8 mouse cellular contexts compared by ENCODE assay signal in genomic region chr6:140600671-140601070, GRCm38 (mm10). TPM values are rescaled to one million over a fixed set of nuclear protein-coding genes. Genes with fewer than 3 reads are reported as not detected.
DNase-seq lines count a peak whose midpoint lies in the region; ATAC-seq and TF ChIP-seq lines count a peak whose summit lies in the region.
"Not testable (repeated sequence)": the region's sequence is repeated elsewhere in the genome, so short reads cannot be mapped to it uniquely, and the experiment has no call there.

No protein-coding gene starts in this region.

- intact Hi-C loops in heart, adult 2 months (cut with DNase I): not testable (repeated sequence)

- not testable (repeated sequence) for TF ChIP-seq POLR2A in brain, embryonic 14.5 days (IDR thresholded peaks at IDR 0.05; ENCODE audit: borderline replicate concordance, extremely low read depth, insufficient read depth, insufficient read length, poor library complexity, severe bottlenecking); heart, adult 2 months (IDR thresholded peaks at IDR 0.05; ENCODE audit: insufficient read depth, low read depth, low read length); liver, adult 2 months (IDR thresholded peaks at IDR 0.05; ENCODE audit: extremely low read depth, insufficient read depth, low read length)

- not testable (repeated sequence) for H3K9me3 ChIP-seq in ES-E14 (ENCODE audit: control insufficient read depth, insufficient read depth, low read depth, low read length); midbrain, postnatal 0 days (ENCODE audit: low read length)

- H3K4me1 ChIP-seq in ES-E14 (ENCODE audit: control insufficient read depth in 2 of 2, insufficient read depth in 2 of 2, low read length in 2 of 2, poor library complexity in 1 of 2): peaks cover 17 to 46% of the 10 kb centered on the region in 2 experiments
- H3K4me1 ChIP-seq in heart, adult 2 months (ENCODE audit: control insufficient read depth, insufficient read depth, low read length); liver, adult 2 months (ENCODE audit: control insufficient read depth, insufficient read depth, low read length); midbrain, postnatal 0 days (ENCODE audit: insufficient read depth, low read length): not testable (repeated sequence)

- not testable (repeated sequence) for H3K79me2 ChIP-seq in heart, adult 2 months (replicated peaks; ENCODE audit: control insufficient read depth, insufficient read depth, low read length); liver, adult 2 months (ENCODE audit: control insufficient read depth, insufficient read depth, low read length)

- H3K4me2 ChIP-seq in midbrain, postnatal 0 days (ENCODE audit: low read depth, low read length, poor library complexity, severe bottlenecking): not testable (repeated sequence)

- not testable (repeated sequence) for H3K9ac ChIP-seq in ES-E14 (ENCODE audit: insufficient read depth, low read depth, low read length, poor library complexity, severe bottlenecking); heart, adult 2 months (ENCODE audit: low read depth, low read length); liver, adult 2 months (ENCODE audit: low read depth, low read length); midbrain, postnatal 0 days (replicated peaks; ENCODE audit: low read length, poor library complexity, severe bottlenecking)

- not testable (repeated sequence) for H3K27me3 ChIP-seq in heart, adult 2 months (ENCODE audit: control insufficient read depth, insufficient read depth, low read length); liver, adult 2 months (ENCODE audit: control insufficient read depth, insufficient read depth, low read length); midbrain, postnatal 0 days (ENCODE audit: insufficient read depth, low read length)

- not testable (repeated sequence) for H3K36me3 ChIP-seq in ES-E14 (ENCODE audit: control insufficient read depth, insufficient read depth, low read length, poor library complexity, severe bottlenecking); heart, adult 2 months (ENCODE audit: control insufficient read depth, insufficient read depth, low read length); liver, adult 2 months (ENCODE audit: control insufficient read depth, insufficient read depth, low read length); midbrain, postnatal 0 days (ENCODE audit: insufficient read depth, low read length)

- H3K27ac ChIP-seq in ES-E14 (ENCODE audit: insufficient read depth, low read depth, low read length, poor library complexity, severe bottlenecking); heart, adult 2 months; layer of hippocampus, adult 2 months; liver, adult 2 months (replicated peaks; ENCODE audit: insufficient read depth, low read depth, low read length); midbrain, postnatal 0 days (ENCODE audit: low read depth, low read length): not testable (repeated sequence)

- TF ChIP-seq CTCF in brain, embryonic 14.5 days (IDR thresholded peaks at IDR 0.05; ENCODE audit: borderline replicate concordance, extremely low read depth, insufficient read depth, insufficient read length): peak; percentile 5; the same call in 1 of the 2 replicates
- TF ChIP-seq CTCF in heart, adult 2 months (IDR thresholded peaks at IDR 0.05): peak; percentile 34
- TF ChIP-seq CTCF in layer of hippocampus, adult 2 months (conservative IDR thresholded peaks at IDR 0.05): peak; percentile 54
- not testable (repeated sequence) for TF ChIP-seq CTCF in liver, adult 2 months (IDR thresholded peaks at IDR 0.05; ENCODE audit: low read depth, low read length)
- peak; percentile 23; the same call in 1 of the 2 replicates for TF ChIP-seq CTCF in midbrain, postnatal 0 days (IDR thresholded peaks at IDR 0.05)

- ATAC-seq in midbrain, postnatal 0 days (ENCODE audit: low FRiP score): not testable (repeated sequence)

- TF ChIP-seq EP300 in heart, adult 2 months (IDR thresholded peaks at IDR 0.05; ENCODE audit: insufficient read depth, low read depth, low read length): not testable (repeated sequence)

- peak; percentile 39 for DNase-seq in 416B (ENCODE audit: low read depth)
- not testable (repeated sequence) for DNase-seq in ES-E14 (ENCODE audit: low read depth, low spot score); brain, embryonic 14.5 days (ENCODE audit: low read depth); heart, adult 2 months; layer of hippocampus, adult 2 months (ENCODE audit: low spot score in 2 of 2); midbrain, postnatal 0 days (ENCODE audit: low spot score)
- DNase-seq in liver, adult 2 months (ENCODE audit: extremely low read depth, low read depth, low spot score): peak; percentile 35
- DNase-seq in testis, postnatal 10 days (ENCODE audit: low spot score): peak; percentile 54

- not testable (repeated sequence) for H3K4me3 ChIP-seq in ES-E14 (ENCODE audit: insufficient read depth in 1 of 2, low read depth in 1 of 2, low read length in 2 of 2, poor library complexity in 1 of 2, severe bottlenecking in 1 of 2); heart, adult 2 months; layer of hippocampus, adult 2 months; liver, adult 2 months (ENCODE audit: insufficient read depth, low read depth, low read length); midbrain, postnatal 0 days (ENCODE audit: low read depth, low read length)

- in situ Hi-C loops in ES-E14 (cut with MboI; ENCODE audit: low sequenced_read_pairs in 2 of 2, unreplicated experiment in 2 of 2): not testable (repeated sequence)

- 91% methylated on average over 8 of the region's 8 CpGs for WGBS in heart, adult 2 months
- 89% methylated on average over 8 of the region's 8 CpGs for WGBS in liver, adult 2 months
- 95% methylated on average over 8 of the region's 8 CpGs for WGBS in midbrain, postnatal 0 days

TF ChIP-seq in ES-E14, 5 proteins besides CTCF, POLR2A, EP300 and RAD21:
- peak; percentile 84 for TF ChIP-seq ZNF384 (IDR thresholded peaks at IDR 0.05; ENCODE audit: low read depth, low read length)

RNA-seq across cellular contexts. Expression of gene Aebp2, which starts 21.8 kb away (rescaled TPM):
- 71.7 and 77.4 TPM in 2 replicates for total RNA-seq in ES-E14 (2012; rRNA removed)
- 30.0 and 36.8 TPM in 2 replicates for polyA plus RNA-seq in brain, embryonic 14.5 days (2012; rRNA removed)
- total RNA-seq in heart, adult 2 months (2021): 10 to 100 TPM; 35.3 to 37.5 TPM
- polyA plus RNA-seq in heart, adult 2 months (2012; rRNA removed): 15.0 and 22.5 TPM in 2 replicates
- 10 to 100 TPM; 52.3 to 61.4 TPM for total RNA-seq in layer of hippocampus, adult 2 months (2021)
- total RNA-seq in liver, adult 2 months (2014; rRNA removed): 13.5 and 13.9 TPM in 2 replicates
- 9.9 and 10.0 TPM in 2 replicates for polyA plus RNA-seq in liver, adult 2 months (2012; rRNA removed)
- 31.5 and 38.5 TPM in 2 replicates for total RNA-seq in midbrain, postnatal 0 days (2014; rRNA removed)
- 3.9 and 5.3 TPM in 2 replicates for polyA plus RNA-seq in midbrain, postnatal 0 days (2015; fragmentation: Nextera tagmentation; extraction: Ambion mirVana)
